Mouse (Mus musculus) kidney, adult 2 months (tissue): ENCODE measurements around the gene Mex3a. TPM values are rescaled to one million over a fixed set of nuclear protein-coding genes. Genes with fewer than 3 reads are reported as not detected.
A peak's percentile ranks its signal among the peaks of the same experiment; 100 is the strongest.

Experiments
- DNase-seq: peaks from one replicate; pipeline ENCODE4 v3.0.0; 2021
- H3K27ac ChIP-seq: fragments of 200-500 bp; 2 replicates; pipeline ENCODE4 v1.5.1; 2012; ENCODE audit warnings: low read depth, low read length, control low read depth, inconsistent platforms; ENCODE audit not compliant: insufficient read depth
- H3K27me3 ChIP-seq: fragments of 200-500 bp; replicated peaks from 2 replicates; pipeline ENCODE4 v1.6.1; 2012; ENCODE audit warnings: mild to moderate bottlenecking, moderate library complexity, low read length, inconsistent platforms; ENCODE audit not compliant: control insufficient read depth, insufficient read depth
- H3K36me3 ChIP-seq: fragments of 200-500 bp; 2 replicates; pipeline ENCODE4 v1.6.1; 2012; ENCODE audit warnings: mild to moderate bottlenecking, moderate library complexity, low read length, inconsistent platforms; ENCODE audit not compliant: control insufficient read depth, insufficient read depth
- H3K4me1 ChIP-seq: fragments of 200-500 bp; 2 replicates; pipeline ENCODE4 v1.6.1; 2011; ENCODE audit warnings: low read length; ENCODE audit not compliant: control insufficient read depth, insufficient read depth
- H3K4me3 ChIP-seq: fragments of 200-500 bp; 2 replicates; pipeline ENCODE4 v1.5.1; 2011; ENCODE audit warnings: mild to moderate bottlenecking, low read depth, low read length, control low read depth; ENCODE audit not compliant: insufficient read depth
- CTCF ChIP-seq: fragments of 200-500 bp; conservative IDR thresholded peaks from 2 replicates; pipeline ENCODE4 v1.5.1; 2011; ENCODE audit warnings: low read depth, mild to moderate bottlenecking, control low read depth, low read length, moderate library complexity, mixed read lengths; ENCODE audit not compliant: insufficient read depth, insufficient read length
- POLR2A ChIP-seq: fragments of 200-500 bp; IDR thresholded peaks from one replicate; pipeline ENCODE4 v1.6.1; 2011; ENCODE audit warnings: low read depth, low read length, control low read depth
- WGBS: fragments of 180-500 bp; shearing (Covaris S2); methylation state at CpG from one replicate; pipeline ENCODE4 v1.1.7; 2018; 5-methylcytosine and 5-hydroxymethylcytosine counted together
- polyA plus RNA-seq: library from polyadenylated mRNA; depleted of rRNA; stranded (reverse); fragments of >200 nt; gene quantifications from 2 replicates; pipeline ENCODE4 v1.2.3, GENCODE M21; 2012

Mex3a gene
- polyA plus RNA-seq, 1 experiment, result 0.63 TPM

DNA sequence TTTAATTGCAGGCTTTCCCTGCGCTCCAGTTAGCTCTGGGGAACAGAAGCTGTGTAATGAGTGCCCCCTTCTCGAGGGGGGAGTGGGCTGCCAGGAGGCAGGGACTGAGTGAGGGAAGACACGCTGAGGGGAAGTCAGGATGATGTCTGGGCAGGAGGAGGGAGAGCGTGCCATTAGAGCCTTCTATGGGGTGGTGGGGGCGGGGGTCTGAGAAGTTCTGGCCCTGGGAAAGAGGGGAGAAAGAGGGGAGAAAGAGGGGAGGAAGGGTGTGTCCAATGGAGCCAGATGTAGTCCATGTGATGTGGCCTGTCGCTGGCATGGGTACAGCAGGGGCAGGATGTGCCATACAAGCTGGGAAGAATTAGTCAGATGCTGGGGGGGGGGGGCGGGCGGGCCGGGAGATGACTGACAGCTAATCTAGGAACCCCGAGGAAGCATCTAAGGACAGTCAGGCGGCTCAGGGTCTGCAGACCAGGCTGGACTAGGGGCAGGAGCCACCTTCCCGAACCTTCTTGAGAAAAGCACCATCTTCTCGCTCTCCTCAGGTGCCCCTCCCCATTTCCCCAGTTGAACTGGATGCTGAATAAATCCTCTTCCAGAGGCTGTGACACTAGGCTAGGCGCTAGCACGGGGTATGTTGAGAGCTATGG, 19.2 kb upstream of the Mex3a start:
- 53% methylated on average over 15 of the region's 15 CpGs for WGBS
- H3K4me1 ChIP-seq, result peaks cover 14% of the 10 kb centered on the region; the same call in 1 of the 2 replicates

DNA sequence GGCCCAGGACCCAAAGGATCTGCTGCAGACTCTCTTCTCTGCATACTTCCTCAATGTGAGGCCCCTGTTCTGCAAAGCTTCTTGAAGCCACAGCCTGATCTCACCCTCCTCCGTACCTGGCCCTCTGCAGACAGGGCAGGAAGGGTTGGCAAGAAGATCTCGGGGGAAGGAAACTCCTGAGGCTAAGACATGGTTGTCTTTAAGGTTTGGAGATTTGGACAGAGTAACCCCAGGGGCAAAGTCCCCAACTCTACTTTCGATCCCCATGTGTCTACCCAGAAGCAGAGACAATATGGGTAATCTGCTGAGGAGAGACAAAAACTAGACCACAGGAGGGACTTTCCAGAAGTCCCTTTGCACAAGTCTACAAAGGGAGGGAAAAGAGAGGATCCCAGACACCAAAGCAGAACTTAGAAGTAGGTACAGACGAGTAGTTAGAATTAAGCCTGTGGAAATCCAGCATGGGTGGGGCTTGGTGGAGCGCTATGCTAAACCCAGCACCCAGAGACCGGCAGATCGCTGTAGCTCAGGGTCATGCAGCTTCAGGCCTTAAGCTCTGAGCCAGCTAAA, 18.6 kb upstream of the Mex3a start:
- H3K27me3 ChIP-seq, result no peaks in the 10 kb centered on the region
- H3K27ac ChIP-seq, result no peak overlapping the region
- H3K4me1 ChIP-seq, result peaks cover 14% of the 10 kb centered on the region; the same call in 1 of the 2 replicates
- DNase-seq, result no peak
- H3K36me3 ChIP-seq, result no peaks in the 10 kb centered on the region
- 59% methylated on average over 7 of the region's 7 CpGs for WGBS
- no peak for TF ChIP-seq POLR2A
- no peak for TF ChIP-seq CTCF
- H3K4me3 ChIP-seq, result no peak overlapping the region

More for the DNA sequence above, 19.2 kb upstream of the Mex3a start:
- Histone ChIP-seq H3K27ac (no peak overlapping the region), H3K36me3 (no peaks in the 10 kb centered on the region), H3K27me3 (no peaks in the 10 kb centered on the region), H3K4me3 (no peak overlapping the region)
- TF ChIP-seq CTCF (no peak), POLR2A (no peak)
- no peak for DNase-seq

DNA sequence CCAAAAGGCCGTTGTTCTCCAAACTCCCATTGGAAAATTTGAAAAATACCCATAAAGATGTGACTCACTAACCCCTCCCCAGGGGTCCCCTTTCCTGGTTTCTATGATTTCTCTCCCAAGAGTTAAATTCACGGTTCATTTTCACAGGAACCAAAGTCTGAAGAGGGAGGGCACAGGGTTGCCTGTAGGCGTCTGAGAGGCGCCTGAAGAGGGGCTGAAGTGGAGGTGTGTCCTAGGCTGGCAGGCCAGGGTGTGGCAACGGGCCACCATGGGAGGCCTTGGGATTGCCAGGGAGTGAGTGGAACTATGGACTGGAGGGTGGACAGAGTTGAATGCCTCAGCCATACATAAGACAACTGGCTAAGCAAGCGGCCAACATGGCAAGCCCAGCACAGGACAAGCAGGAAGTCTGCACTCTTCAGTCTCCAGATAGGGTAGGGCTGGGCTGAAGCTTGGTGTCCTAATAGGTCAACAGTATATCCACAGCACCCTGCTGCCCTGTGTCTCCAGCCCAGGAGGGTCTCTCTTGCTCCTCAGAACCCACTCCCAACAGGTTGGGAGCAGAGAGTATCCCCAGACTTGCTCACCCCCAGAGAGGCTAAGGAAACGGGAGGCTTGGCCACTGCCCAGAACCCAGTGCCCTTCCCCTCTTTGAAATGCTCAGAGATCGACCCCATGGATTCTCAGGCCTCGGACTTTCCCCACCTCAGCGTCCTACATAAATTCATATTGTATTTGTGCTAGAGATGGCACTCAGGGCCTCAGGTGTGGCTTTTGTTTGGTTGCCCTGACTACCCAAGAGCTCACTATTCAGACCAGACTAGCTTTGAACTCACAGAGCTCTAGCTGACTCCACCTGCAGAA, 17.7 kb upstream of the Mex3a start:
- TF ChIP-seq CTCF (no peak), POLR2A (no peak)
- DNase-seq, result no peak
- 75% methylated on average over 10 of the region's 10 CpGs for WGBS
- Histone ChIP-seq H3K27ac (no peak overlapping the region), H3K4me1 (peaks cover 11% of the 10 kb centered on the region; the same call in 1 of the 2 replicates), H3K27me3 (no peaks in the 10 kb centered on the region), H3K4me3 (no peak overlapping the region), H3K36me3 (no peaks in the 10 kb centered on the region)

DNA sequence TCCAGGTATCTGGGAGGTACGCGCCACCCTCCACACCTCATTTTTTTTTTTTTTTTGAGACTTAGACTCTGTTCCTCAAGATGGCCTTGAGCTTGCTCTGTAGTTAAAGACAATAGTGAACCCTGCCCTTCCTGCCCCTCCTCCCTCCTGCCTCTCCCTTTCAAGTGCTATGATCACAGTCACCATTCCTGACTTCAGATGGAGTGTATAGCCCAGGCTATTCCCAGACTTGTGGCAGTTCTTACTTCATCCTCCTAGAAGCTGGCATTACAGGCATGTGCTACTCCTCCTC, 17.2 kb upstream of the Mex3a start:
- Histone ChIP-seq H3K27me3 (no peaks in the 10 kb centered on the region), H3K4me1 (peaks cover 11% of the 10 kb centered on the region; the same call in 1 of the 2 replicates), H3K27ac (no peak overlapping the region), H3K4me3 (no peak overlapping the region), H3K36me3 (no peaks in the 10 kb centered on the region)
- no peak for DNase-seq
- WGBS, result 90% methylated on average over 2 of the region's 2 CpGs
- no peak for TF ChIP-seq CTCF
- no peak for TF ChIP-seq POLR2A

DNA sequence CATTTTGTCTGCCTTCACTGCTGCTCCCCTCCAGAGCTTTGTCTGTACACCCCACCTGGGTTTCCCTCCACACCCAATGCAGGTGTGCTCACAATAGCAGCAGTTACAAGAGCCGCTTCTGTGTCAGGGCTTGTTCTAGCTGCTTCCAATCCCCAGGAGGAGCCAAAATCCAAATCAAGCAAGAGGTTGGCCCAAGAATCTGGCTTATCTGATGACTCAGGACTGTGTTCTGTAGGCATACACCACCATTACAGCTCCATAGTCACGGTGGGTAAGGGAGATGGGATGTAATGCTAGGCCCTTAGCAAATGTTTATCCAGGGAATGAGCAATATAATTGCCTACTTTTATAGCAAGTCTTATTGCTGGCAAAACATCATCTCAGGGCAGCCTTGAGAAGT, 15.8 kb upstream of the Mex3a start:
- DNase-seq, result no peak
- Histone ChIP-seq H3K27ac (no peak overlapping the region), H3K4me1 (peaks cover 3% of the 10 kb centered on the region; the same call in 1 of the 2 replicates), H3K36me3 (no peaks in the 10 kb centered on the region), H3K27me3 (no peaks in the 10 kb centered on the region), H3K4me3 (no peak overlapping the region)
- WGBS, result 80% methylated on average over 2 of the region's 2 CpGs
- TF ChIP-seq CTCF (no peak), POLR2A (no peak)

DNA sequence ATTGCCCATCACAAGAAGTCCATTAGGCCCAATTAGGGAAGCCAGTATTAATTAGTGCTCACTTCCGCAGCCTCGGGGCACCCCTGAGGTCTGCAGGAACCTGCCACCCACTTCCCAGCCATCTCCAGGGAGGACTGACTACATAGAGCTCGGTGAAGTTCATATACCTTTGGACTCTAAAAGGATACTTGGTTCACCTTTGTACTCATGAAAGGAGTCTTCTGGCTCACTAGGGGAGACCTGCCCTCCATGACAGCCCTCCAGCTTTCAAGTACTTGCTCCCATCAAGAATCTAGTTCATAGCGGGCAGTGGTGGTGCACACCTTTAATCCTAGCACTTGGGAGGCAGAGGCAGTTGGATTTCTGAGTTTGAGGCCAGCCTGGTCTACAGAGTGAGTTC, 13.8 kb upstream of the Mex3a start:
- Histone ChIP-seq H3K36me3 (no peaks in the 10 kb centered on the region), H3K4me3 (no peak overlapping the region), H3K4me1 (0 out of 2 replicates have a peak, but pooled peaks cover 1% of the 10 kb centered on the region), H3K27ac (no peak overlapping the region), H3K27me3 (no peaks in the 10 kb centered on the region)
- TF ChIP-seq CTCF (no peak), POLR2A (no peak)
- 59% methylated on average over 4 of the region's 4 CpGs for WGBS
- DNase-seq, result peak; percentile 52

DNA sequence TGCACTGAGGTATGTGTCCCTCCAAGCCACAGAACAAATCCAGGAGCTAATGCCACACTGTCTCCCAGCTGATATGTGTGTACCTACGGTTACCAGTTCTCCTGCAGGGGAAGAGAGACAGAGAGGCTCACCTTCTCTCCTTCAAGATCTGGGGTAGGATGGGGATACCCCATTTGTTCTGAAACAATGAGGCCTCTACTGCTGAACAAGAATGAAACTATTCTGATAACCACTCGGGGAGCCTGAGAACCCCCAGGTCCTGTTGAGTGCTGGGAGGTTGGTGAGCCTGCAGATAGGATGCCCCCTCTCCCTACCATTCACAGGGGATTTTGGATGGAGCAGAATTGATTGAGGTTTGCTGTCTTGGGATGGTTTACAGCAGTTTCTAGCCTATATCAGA, 12.1 kb upstream of the Mex3a start:
- no peak overlapping the region for H3K27ac ChIP-seq
- 95% methylated on average over 2 of the region's 2 CpGs for WGBS
- TF ChIP-seq CTCF (no peak), POLR2A (no peak)

More for the DNA sequence above, 12.1 kb upstream of the Mex3a start:
- no peaks in the 10 kb centered on the region for H3K27me3 ChIP-seq
- H3K36me3 ChIP-seq, result no peaks in the 10 kb centered on the region
- no peaks in the 10 kb centered on the region for H3K4me1 ChIP-seq
- no peak for DNase-seq
- no peak overlapping the region for H3K4me3 ChIP-seq
